Mouse (Mus musculus) C2C12 (cell line): Measurements from ENCODE around the gene S100g.

ENCODE experiments used
- CEBPB ChIP-seq: IDR thresholded peaks from one replicate; pipeline ENCODE4 v1.6.1; 2011; ENCODE audit warnings: low read depth, mild to moderate bottlenecking, control low read depth, moderate library complexity
- CTCF ChIP-seq: IDR thresholded peaks from one replicate; pipeline ENCODE4 v1.5.1; 2011; ENCODE audit not compliant: control insufficient read depth, insufficient read depth, insufficient read length

DNA sequence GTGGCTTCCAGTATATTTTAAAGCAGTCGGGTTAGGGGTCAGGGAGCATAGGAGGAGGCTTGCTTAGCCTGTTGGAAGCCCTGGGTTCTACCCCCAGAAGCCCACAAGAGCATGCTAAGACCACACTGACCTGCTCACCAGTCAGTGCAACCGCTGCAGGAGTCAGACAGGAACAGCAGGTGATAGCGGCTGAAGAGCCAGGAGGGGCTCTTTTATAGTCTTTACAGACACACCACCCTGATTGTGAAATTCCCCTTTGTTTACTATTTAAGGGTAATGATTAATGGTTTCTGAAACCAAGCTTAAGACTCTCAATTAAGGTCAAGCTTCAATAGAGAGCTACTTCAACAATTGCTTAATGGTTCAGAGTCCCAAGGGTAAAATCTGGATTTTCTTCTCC is at the start of gene S100g:
- TF ChIP-seq CTCF (no peak), CEBPB (no peak)
